Mouse (Mus musculus) small intestine, adult 2 months (tissue): ENCODE measurements at regions not wholly inside any gene's neighbourhood (a gene's known extent, or its start where the extent isn't known, plus 50 kb on each side); places are given as distances from the start of the nearest gene placed in this dataset.
"Not testable (repeated sequence)": the region's sequence is repeated elsewhere in the genome, so short reads cannot be mapped to it uniquely, and the experiment has no call there.

Experiments
- H3K27ac ChIP-seq: fragments of 200-500 bp; 2 replicates; pipeline ENCODE4 v1.5.1; 2012; ENCODE audit warnings: low read depth, low read length, control low read depth, inconsistent platforms; ENCODE audit not compliant: insufficient read depth
- H3K27me3 ChIP-seq: fragments of 200-500 bp; 2 replicates; pipeline ENCODE4 v1.6.1; 2012; ENCODE audit warnings: mild to moderate bottlenecking, moderate library complexity, low read length, inconsistent platforms; ENCODE audit not compliant: control insufficient read depth, insufficient read depth
- H3K36me3 ChIP-seq: fragments of 200-500 bp; 2 replicates; pipeline ENCODE4 v1.6.1; 2012; ENCODE audit warnings: mild to moderate bottlenecking, low read length, control low read depth, inconsistent platforms; ENCODE audit not compliant: control insufficient read depth, insufficient read depth
- H3K4me1 ChIP-seq: fragments of 200-500 bp; 2 replicates; pipeline ENCODE4 v1.6.1; 2012; ENCODE audit warnings: low read length, inconsistent platforms, mixed read lengths; ENCODE audit not compliant: control insufficient read depth, insufficient read depth, insufficient read length
- H3K4me3 ChIP-seq: fragments of 200-500 bp; 2 replicates; pipeline ENCODE4 v1.5.1; 2012; ENCODE audit warnings: low read depth, mild to moderate bottlenecking, control low read depth, inconsistent platforms, low read length, moderate library complexity
- CTCF ChIP-seq: fragments of 200-500 bp; IDR thresholded peaks from 2 replicates; pipeline ENCODE4 v1.5.1; 2012; ENCODE audit warnings: low read depth, mild to moderate bottlenecking, control low read depth, inconsistent platforms, low read length, moderate library complexity, mixed read lengths; ENCODE audit not compliant: insufficient replicate concordance, insufficient read length; ENCODE audit errors: extremely low read depth
- POLR2A ChIP-seq: fragments of 200-500 bp; IDR thresholded peaks from 2 replicates; pipeline ENCODE4 v1.6.1; 2012; ENCODE audit warnings: low read depth, mild to moderate bottlenecking, control low read depth, inconsistent platforms, low read length, moderate library complexity
- WGBS: fragments of 180-500 bp; shearing (Covaris S2); methylation state at CpG from one replicate; pipeline ENCODE4 v1.1.7; 2018; 5-methylcytosine and 5-hydroxymethylcytosine counted together

DNA sequence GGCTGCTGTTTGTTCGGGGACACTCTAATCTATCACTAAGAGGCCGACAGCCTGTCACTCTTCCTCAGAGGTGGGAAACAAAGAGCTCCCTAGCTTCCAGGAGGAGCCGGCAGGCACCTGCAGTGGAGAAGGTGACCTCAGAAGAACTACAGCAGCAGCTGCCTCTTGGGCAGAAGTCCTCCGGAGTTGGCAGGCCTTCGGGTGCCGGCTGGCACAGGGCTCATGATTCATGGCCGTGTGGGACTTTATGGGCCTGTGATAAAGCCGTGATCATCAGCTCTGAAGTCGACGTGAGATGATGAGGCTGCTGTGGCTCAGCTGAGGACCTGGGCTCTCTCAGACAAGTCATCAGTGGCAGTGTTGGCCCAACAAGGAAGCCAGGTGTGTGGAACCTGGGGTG is 208.9 kb upstream of the Lrfn2 start:
- Histone ChIP-seq H3K36me3 (no peaks in the 10 kb centered on the region), H3K4me3 (no peak overlapping the region), H3K27me3 (no peaks in the 10 kb centered on the region), H3K27ac (no peak overlapping the region), H3K4me1 (peaks cover 5% of the 10 kb centered on the region; the same call in 1 of the 2 replicates)
- no peak for TF ChIP-seq POLR2A
- TF ChIP-seq CTCF = no peak
- WGBS = 33% methylated on average over 10 of the region's 10 CpGs

DNA sequence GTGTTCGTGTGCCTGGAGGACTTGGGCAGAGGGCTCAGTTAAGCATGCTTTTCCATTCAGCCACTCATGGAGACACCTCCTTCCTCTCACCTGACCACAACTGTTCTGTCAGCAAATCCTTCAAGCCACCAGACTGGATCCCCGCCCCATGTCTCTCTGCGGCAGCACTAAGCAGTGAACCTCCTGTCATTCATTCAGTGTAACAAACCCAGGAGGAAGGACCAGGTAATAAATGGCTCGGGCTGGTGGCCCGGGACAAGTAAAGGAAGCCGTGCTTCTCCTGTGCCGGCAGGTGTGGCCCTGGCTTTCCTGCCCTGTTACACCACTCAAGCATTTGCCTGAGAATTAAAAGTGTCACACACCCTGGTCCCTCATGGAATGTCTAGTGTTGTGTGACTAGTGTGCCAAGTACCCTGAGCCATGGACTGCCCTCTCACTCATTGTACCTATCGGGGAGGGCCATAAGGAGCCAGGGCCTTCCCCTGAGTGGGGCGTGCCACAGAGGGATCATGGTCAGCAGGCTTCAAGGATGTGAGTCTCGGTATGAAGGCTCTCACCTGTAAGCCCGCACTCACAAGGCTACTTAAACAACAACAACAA is 207.6 kb upstream of the Lrfn2 start:
- no peaks in the 10 kb centered on the region for H3K27me3 ChIP-seq
- TF ChIP-seq CTCF (no peak), POLR2A (no peak)
- H3K4me3 ChIP-seq = no peak overlapping the region
- H3K4me1 ChIP-seq = peaks cover 5% of the 10 kb centered on the region; the same call in 1 of the 2 replicates
- no peaks in the 10 kb centered on the region for H3K36me3 ChIP-seq
- H3K27ac ChIP-seq = no peak overlapping the region
- WGBS = 23% methylated on average over 11 of the region's 11 CpGs

DNA sequence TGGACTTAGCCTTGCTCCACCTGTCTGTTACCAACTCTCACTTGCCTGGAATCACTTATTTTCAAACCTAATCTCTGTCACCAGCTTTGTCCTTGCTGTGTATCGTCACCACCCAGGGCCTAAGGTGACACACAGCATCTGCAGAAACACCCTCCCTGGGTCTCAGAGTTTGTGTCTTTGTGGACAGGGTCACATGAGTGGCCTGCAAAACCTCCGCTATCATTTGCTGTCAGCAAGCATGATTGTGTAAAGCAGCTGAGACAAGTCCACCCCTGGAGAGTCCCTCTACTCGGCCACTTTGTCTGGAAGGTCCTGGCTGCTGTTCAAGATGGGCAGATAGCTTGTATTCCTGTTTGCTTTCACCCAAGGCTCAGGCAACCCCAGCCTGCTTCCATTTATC is 205.7 kb upstream of the Lrfn2 start:
- H3K27me3 ChIP-seq = no peaks in the 10 kb centered on the region
- H3K4me3 ChIP-seq = no peak overlapping the region
- WGBS = 77% methylated on average over 3 of the region's 3 CpGs
- H3K4me1 ChIP-seq = peaks cover 5% of the 10 kb centered on the region; the same call in 1 of the 2 replicates
- H3K27ac ChIP-seq = no peak overlapping the region
- TF ChIP-seq CTCF (no peak), POLR2A (no peak)
- no peaks in the 10 kb centered on the region for H3K36me3 ChIP-seq

DNA sequence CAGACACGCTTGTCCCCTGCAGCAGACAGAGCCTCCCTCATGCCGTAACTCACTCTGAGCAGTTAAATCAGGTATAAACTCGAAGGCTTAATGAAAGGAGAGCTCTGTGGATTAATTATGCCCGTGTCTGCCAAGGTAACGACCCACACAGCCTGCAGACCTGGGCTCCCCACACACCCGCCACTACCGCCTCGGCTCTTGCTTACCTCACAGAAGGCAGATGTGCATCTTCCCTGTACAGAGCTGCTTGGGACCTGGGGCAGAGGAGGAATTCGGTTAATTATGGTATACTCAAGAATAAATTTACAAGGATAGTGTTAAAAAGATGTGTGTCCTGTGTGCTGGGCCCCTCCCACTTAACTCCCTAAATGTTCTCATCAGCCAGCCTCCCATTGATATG is 198.4 kb upstream of the Lrfn2 start:
- no peaks in the 10 kb centered on the region for H3K4me1 ChIP-seq
- H3K27ac ChIP-seq = no peak overlapping the region
- no peaks in the 10 kb centered on the region for H3K36me3 ChIP-seq
- no peaks in the 10 kb centered on the region for H3K27me3 ChIP-seq
- H3K4me3 ChIP-seq = no peak overlapping the region
- WGBS = 84% methylated on average over 9 of the region's 9 CpGs
- no peak for TF ChIP-seq CTCF
- no peak for TF ChIP-seq POLR2A

DNA sequence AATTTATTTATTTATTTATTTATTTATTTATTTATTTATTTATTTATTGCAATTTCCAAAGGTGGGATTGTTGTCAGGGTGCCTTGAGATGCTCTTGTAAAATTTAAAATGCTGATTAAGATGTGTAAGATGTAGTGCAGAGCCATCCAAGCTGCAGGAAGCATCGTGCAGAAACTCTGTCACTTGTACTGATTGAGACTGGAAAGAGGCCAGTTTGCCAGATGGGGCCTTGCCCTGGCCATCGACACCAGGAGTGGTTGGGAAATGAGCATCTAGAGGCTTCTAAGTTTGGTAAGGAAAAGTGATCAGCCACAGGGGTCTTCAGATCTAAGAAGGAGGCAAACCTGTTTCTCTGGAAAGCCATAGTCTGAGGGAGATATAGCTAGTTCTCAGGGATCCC is 195.0 kb upstream of the Lrfn2 start:
- not testable (repeated sequence) for H3K27me3 ChIP-seq, H3K4me3 ChIP-seq, H3K4me1 ChIP-seq, H3K27ac ChIP-seq, H3K36me3 ChIP-seq
- WGBS = 61% methylated on average over 2 of the region's 2 CpGs

DNA sequence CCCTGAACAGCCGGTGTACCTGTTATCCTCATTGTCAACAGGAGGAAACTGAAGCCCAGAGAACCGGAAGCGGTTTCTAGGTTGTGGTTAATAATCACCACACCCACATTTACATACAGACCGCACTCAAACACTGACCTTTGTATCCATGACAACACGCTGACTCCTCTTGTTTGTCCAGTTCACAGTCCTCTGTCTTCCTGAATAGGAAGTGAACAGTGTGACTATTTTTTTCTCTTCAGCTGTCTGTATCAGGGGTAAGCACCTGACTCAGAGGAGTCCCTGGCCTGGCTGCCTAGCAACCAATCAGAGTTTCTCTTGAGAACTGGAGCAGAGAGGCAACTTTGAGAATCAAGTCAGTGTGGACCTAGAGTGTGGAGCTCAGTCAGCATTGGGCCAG is 193.5 kb upstream of the Lrfn2 start:
- peak overlapping the region; percentile 40; the same call in 1 of the 2 replicates for H3K27ac ChIP-seq
- no peaks in the 10 kb centered on the region for H3K36me3 ChIP-seq
- H3K4me3 ChIP-seq = peak overlapping the region; percentile 61
- TF ChIP-seq POLR2A = no peak
- H3K4me1 ChIP-seq = peaks cover 3% of the 10 kb centered on the region; the same call in 1 of the 2 replicates
- 24% methylated on average over 5 of the region's 5 CpGs for WGBS
- H3K27me3 ChIP-seq = no peaks in the 10 kb centered on the region

DNA sequence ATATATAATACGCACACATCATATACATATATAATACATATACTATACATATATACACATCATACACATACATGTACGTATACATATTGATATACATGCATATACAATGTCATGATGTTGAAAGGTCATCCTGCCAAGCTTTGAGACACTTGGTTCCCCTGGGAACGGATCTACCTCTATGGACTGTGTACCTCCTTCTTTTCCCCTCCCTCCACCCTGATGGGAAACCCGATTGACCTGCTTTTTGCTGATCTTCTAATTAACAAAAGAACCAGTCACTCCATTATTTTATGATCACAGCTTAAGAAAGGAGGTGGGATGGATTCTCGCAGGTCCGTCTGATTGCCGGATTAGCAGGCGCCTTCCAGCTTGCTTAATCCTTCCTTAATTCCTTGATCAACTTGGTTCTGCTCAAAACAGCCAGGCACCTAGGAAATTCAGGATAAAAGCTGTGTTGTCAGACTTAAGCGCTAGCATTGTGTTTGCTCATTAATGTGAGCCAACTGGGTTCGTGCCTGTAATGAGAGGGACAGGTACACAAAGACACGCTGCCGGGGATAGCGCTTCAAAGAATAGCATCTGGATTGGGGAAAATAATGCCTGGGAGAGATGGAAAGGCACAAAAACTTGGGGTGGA is 189.3 kb upstream of the Lrfn2 start:
- 85% methylated on average over 13 of the region's 13 CpGs for WGBS
- H3K27me3 ChIP-seq = no peaks in the 10 kb centered on the region
- TF ChIP-seq POLR2A (no peak), CTCF (no peak)

More for the DNA sequence above, 189.3 kb upstream of the Lrfn2 start:
- H3K27ac ChIP-seq = no peak overlapping the region
- peaks cover 3% of the 10 kb centered on the region; the same call in 1 of the 2 replicates for H3K4me1 ChIP-seq
- H3K4me3 ChIP-seq = no peak overlapping the region
- H3K36me3 ChIP-seq = no peaks in the 10 kb centered on the region
